Mouse (Mus musculus): ENCODE results near the gene Nwd2. TPM values are rescaled to one million over a fixed set of nuclear protein-coding genes. Genes with fewer than 3 reads are reported as not detected.

Nwd2 gene
- 15.6 and 16.6 TPM in 2 replicates for polyA plus RNA-seq (2015; fragmentation: Nextera tagmentation; extraction: Ambion mirVana)

DNA sequence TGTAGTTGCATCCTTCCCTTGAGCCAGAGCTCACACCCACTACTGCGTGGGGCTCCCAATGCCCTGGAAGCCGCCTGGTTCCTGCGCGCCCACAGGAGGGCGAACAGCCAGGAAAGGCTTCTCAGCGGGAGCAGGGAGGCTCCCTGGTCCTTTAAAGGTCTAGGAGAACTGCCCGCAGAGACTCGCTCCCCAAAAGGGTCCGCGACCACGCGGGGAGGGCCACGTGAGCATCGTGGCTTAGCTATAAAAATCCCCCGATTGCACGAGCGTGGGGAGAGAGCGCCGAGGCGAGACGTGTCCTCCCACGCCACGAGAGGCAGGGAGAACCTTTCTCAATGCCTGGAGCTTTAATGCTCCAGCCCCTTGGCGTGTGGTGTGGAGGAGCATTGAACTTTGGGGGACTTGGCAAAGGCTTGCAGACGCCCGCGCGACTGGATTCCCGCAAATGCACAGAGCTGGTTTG lies at the start of gene Nwd2:
Gene Nwd2, plus strand, starts transcription at position 33 of the 463 bp plus-strand sequence.
- peaks cover 45% of the 10 kb centered on the region for H3K27me3 ChIP-seq
- no peaks in the 10 kb centered on the region for H3K36me3 ChIP-seq
- H3K4me3 ChIP-seq: peak within 1 kb of the TSS; percentile 69
- peak; percentile 55 for ATAC-seq (ENCODE audit: low read depth)
- H3K4me2 ChIP-seq: peak within 1 kb of the TSS; percentile 99
- peaks cover 12% of the 10 kb centered on the region for H3K4me1 ChIP-seq (replicated peaks)
- peak within 1 kb of the TSS; percentile 82 for H3K9ac ChIP-seq
- H3K27ac ChIP-seq (replicated peaks): peak within 1 kb of the TSS; percentile 70
- WGBS: under 1% methylated on average over 29 of the region's 29 CpGs
- no peaks in the 10 kb centered on the region for H3K9me3 ChIP-seq

DNA sequence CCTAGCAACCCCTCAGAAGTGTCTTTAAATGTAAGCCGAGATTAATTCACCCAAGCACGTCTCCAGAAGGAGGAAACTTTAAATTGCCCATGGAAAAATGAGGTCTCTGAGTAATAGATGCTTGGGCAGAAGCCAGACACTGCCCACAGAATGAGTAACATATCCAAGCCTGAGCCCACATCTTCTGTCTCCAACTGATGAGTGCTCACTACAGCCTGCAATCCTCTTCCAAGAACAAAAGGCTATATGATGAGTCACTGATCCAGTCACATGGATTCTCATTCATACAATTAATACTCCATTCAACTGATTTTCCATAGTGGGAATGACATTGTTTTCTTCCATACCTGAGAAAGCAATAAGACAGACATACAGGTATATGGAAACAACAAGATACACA lies 41.5 kb upstream of the Nwd2 start:
- ATAC-seq (ENCODE audit: low read depth): no peak
- no peak overlapping the region for H3K27ac ChIP-seq (replicated peaks)
- H3K4me3 ChIP-seq: no peak overlapping the region
- no peak overlapping the region for H3K4me2 ChIP-seq
- 80% methylated on average over 2 of the region's 2 CpGs for WGBS
- no peaks in the 10 kb centered on the region for H3K36me3 ChIP-seq
- H3K9ac ChIP-seq: no peak overlapping the region
- no peaks in the 10 kb centered on the region for H3K4me1 ChIP-seq (replicated peaks)
- H3K9me3 ChIP-seq: no peaks in the 10 kb centered on the region
- no peaks in the 10 kb centered on the region for H3K27me3 ChIP-seq

DNA sequence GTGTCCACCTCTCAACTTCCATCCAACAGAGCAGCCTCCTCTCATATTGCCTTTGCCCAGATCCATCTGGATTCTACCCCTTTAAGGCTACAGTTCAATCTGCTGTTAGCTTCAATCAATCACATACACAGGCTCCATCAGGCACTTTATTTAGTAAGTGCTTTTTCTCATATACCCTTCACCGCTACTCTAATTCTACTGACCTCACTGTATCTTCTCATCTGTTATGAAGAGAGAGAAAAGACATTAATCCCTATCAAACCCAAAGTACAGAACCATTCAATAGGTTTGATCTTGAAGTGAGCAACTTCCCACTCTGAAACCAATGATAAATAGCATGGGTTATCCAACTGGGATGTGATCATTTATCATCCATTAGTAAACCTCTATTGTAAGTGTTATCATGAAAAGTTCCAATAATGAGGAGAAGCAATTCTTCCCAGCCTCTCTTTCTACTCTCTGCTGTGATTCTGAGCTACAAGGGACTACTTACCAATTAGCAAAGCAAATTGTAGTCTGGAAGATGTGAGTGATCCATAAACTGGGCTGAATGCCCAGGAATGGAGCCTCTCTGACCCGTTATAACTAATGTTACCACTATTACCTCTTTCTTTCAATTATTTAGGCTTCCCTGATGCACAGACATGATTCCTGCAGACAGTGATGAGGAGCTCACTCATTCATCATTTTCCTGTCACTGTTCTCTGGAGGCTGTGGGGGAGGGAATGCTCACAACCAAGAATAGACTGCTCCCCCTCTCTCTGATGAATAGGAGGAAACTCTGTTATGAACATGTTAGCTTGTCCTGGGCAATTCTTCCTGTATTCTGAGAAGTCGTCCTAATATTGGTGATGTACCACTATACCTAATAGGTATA lies 31.9 kb upstream of the Nwd2 start:
- Histone ChIP-seq H3K27me3 (no peaks in the 10 kb centered on the region), H3K9me3 (no peaks in the 10 kb centered on the region), H3K36me3 (no peaks in the 10 kb centered on the region), H3K4me3 (no peak overlapping the region), H3K4me1 (replicated peaks) (0 out of 2 replicates have a peak, but pooled peaks cover 3% of the 10 kb centered on the region), H3K27ac (replicated peaks) (peak overlapping the region; percentile 42; the same call in 1 of the 2 replicates), H3K9ac (no peak overlapping the region), H3K4me2 (no peak overlapping the region)
- WGBS: 72% methylated on average over 3 of the region's 3 CpGs
- peak; percentile 67 for ATAC-seq (ENCODE audit: low read depth)

DNA sequence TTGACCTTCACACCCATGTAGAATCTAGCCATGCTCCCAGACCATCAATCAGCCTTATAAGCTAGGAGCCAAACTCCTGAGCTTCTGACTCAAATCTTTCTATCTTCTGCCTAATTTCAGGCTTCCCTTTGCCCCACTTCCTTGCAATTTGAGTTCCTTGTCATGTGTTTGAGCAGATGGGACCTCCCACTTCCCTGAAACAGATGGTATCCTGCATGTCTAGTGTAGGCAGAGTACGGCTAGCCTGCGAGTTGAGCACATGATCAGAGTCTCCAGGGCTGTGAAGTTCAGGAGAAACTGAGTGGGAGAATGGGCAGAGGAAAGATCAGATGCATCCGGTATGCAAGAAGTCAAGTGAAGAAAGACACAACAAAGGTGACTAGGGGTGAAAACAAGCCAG lies 24.8 kb upstream of the Nwd2 start:
- 73% methylated on average over 3 of the region's 3 CpGs for WGBS
- no peaks in the 10 kb centered on the region for H3K36me3 ChIP-seq
- H3K4me3 ChIP-seq: no peak overlapping the region
- no peak overlapping the region for H3K9ac ChIP-seq
- H3K4me2 ChIP-seq: no peak overlapping the region
- ATAC-seq (ENCODE audit: low read depth): no peak
- no peak overlapping the region for H3K27ac ChIP-seq (replicated peaks)
- H3K9me3 ChIP-seq: no peaks in the 10 kb centered on the region
- no peaks in the 10 kb centered on the region for H3K4me1 ChIP-seq (replicated peaks)
- no peaks in the 10 kb centered on the region for H3K27me3 ChIP-seq

DNA sequence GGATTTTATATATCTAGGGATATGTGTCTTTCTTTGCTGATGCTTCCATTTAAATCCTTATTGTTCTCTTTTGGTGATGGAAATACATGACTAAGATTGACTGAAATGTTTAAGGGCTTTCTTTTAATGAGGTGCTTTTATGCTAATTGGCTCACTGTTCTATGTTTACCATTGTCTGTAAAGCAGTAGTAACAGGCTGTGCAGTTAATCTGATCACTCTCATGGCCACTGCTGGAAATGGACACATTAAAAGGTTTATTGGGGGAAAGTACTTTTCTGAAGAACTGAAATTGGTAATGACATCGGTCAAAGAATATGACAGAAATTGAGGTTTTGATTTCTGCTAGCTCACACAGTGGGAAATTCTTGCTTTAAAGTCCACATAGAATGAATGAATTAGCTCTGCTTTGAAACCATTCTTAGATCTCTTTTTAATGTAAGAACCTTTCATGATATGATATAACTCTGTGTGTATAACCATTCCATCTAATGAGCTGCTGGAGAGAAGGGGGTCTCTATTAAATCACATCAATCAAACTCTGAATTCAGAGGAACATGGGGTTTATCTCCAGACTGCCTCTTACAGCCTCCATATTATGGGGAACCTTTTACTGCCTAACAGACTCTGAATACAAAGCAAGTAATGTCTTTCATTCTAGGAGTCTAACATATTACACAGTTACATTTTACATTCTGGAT lies 20.9 kb upstream of the Nwd2 start:
- H3K4me2 ChIP-seq: no peak overlapping the region
- no peak for ATAC-seq (ENCODE audit: low read depth)
- H3K27me3 ChIP-seq: no peaks in the 10 kb centered on the region
- H3K36me3 ChIP-seq: no peaks in the 10 kb centered on the region
- H3K4me1 ChIP-seq (replicated peaks): no peaks in the 10 kb centered on the region
- H3K9me3 ChIP-seq: no peaks in the 10 kb centered on the region
- H3K27ac ChIP-seq (replicated peaks): no peak overlapping the region
- no peak overlapping the region for H3K9ac ChIP-seq
- no peak overlapping the region for H3K4me3 ChIP-seq
- 80% methylated on average over 1 of the region's 1 CpGs for WGBS

DNA sequence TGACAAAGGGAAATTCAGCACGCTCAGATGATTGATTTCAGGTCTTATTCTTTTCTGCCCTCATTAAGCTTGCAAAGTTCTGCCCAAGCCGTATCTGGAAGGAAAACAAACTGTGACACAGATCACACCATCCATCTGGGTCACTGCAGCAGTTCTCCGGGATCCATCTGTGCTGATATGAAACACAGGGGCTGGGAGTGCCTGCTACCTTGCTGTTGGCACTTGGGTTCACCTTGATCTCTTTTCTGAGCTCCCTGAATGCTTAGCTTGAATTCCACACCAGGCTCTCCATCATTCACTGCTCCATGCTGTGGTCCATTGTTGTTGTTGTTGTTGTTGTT lies 20.4 kb upstream of the Nwd2 start:
- ATAC-seq (ENCODE audit: low read depth): no peak
- WGBS: 52% methylated on average over 3 of the region's 3 CpGs
- no peaks in the 10 kb centered on the region for H3K27me3 ChIP-seq
- H3K27ac ChIP-seq (replicated peaks): no peak overlapping the region
- H3K9me3 ChIP-seq: no peaks in the 10 kb centered on the region
- no peak overlapping the region for H3K4me2 ChIP-seq
- H3K4me3 ChIP-seq: no peak overlapping the region
- H3K9ac ChIP-seq: no peak overlapping the region
- no peaks in the 10 kb centered on the region for H3K4me1 ChIP-seq (replicated peaks)
- no peaks in the 10 kb centered on the region for H3K36me3 ChIP-seq

DNA sequence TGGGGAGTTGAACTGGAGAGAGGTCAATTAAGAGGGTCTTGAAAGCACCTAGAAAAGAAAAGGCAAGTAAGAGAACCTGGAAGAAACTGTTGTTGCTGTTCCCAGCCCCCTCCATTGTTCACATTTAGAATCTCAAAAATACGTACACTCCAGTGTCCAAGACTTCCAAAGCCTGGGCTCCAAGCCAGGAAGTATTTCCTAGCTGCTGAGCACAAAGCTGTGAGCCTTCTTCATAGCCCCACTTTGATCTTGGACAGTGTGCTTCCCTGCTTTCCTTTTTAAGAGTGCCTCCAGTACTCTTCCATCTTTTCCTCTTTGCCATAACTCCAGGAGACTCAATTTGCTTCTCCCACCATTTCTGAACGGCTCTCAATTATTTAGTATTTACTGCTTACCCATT lies 14.3 kb upstream of the Nwd2 start:
- Histone ChIP-seq H3K4me2 (no peak overlapping the region), H3K36me3 (no peaks in the 10 kb centered on the region), H3K27ac (replicated peaks) (no peak overlapping the region), H3K27me3 (no peaks in the 10 kb centered on the region), H3K9me3 (no peaks in the 10 kb centered on the region), H3K4me1 (replicated peaks) (no peaks in the 10 kb centered on the region), H3K4me3 (no peak overlapping the region), H3K9ac (no peak overlapping the region)
- ATAC-seq (ENCODE audit: low read depth): no peak
- WGBS: 58% methylated on average over 2 of the region's 2 CpGs

DNA sequence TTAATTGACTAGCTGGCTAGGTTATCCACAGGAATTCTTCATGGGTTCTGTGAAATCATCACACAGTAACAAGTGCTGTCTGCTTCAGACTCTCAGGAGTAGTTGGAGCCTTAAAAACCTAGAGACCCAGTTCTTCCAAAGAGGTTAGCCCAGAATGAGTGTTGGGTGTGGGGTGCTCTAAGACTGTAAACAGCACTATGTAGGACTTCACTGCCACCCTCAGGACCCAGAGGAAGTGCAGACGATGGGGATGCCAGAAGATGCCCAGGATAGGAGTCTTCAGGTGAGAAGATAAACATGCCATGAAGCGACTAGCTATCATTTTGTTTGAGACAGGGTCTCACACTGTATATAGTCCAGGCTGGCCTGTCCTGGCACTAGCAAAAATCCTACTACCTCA lies 715 bp upstream of the Nwd2 start:
- peak; percentile 57; the same call in 1 of the 2 replicates for ATAC-seq (ENCODE audit: low read depth)
- Histone ChIP-seq H3K4me1 (replicated peaks) (peaks cover 12% of the 10 kb centered on the region), H3K4me2 (peak overlapping the region; percentile 99), H3K36me3 (no peaks in the 10 kb centered on the region), H3K9ac (no peak overlapping the region), H3K4me3 (no peak overlapping the region), H3K9me3 (no peaks in the 10 kb centered on the region), H3K27ac (replicated peaks) (no peak overlapping the region), H3K27me3 (peaks cover 45% of the 10 kb centered on the region)
- 43% methylated on average over 2 of the region's 2 CpGs for whole genome bisulfite sequencing

DNA sequence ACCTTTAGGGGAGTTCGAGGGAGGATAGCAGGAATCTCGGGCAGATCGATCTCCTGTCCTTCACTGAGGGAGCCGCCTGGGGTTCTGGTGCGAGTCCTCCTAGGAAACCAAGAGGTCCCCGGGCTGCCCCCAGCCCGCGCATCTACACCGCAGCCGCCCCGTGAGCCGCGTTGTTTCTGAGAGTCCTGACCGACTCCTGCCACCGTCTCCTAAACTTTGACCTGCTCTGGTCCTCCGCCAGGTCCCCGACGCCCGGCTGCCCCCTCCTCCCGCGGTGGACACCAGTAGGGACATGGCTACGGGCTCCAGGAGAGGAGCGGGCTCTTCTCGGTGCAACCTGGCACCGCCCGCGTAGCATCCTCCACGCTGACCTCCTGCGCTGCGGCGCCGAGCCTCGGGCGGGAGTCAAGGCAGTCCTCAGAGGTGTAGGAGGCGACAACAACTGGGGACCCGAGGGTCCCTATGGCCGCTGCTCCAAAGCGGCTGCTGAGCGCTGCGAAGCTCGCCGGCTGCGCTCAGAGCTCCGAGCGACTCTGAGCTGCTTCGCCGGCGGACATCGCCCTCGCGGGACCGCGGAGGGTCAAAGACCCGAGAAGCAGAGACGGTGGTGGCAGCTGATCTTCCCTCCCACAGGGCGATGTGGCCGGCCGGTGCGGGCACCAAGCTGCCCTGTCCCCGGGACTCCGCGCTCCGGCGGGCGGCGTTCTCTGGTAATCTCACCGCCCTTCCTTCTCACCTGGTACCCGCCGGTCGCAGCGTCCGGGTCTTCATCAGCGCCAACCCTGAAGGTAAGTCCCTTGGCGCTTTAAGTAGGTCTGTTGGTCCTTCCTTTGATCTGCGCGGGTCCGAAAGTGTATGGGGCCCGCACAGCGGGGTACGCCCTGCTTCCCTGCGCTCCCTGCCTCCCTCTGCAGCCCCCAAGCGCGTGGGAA lies 897 bp downstream of the Nwd2 start:
- Histone ChIP-seq H3K9ac (peak overlapping the region; percentile 82), H3K9me3 (no peaks in the 10 kb centered on the region), H3K27ac (replicated peaks) (peak overlapping the region; percentile 70), H3K4me3 (peak overlapping the region; percentile 69), H3K4me2 (peak overlapping the region; percentile 99), H3K27me3 (peaks cover 45% of the 10 kb centered on the region), H3K4me1 (replicated peaks) (peaks cover 12% of the 10 kb centered on the region), H3K36me3 (no peaks in the 10 kb centered on the region)
- under 1% methylated on average over 83 of the region's 83 CpGs for WGBS
- ATAC-seq (ENCODE audit: low read depth): peak; percentile 62

DNA sequence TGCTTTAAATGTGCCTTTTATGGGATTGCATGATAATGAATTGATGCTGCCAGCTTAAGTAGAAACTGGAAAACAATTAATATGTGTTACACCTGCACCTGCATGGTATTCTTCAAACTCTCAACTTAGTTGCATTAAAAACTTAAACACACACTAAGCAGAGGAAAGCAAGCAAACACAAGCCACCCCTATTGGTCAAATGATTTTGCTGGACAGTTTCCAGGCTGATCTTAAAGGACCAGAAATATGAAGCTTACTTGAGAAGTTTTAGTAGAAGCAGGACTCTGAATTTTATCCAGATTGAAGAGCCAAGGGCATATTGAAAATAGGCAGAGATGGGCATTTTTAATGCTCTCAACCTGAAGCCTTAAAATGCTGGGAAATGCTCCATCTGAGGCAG lies 2.9 kb downstream of the Nwd2 start:
- peaks cover 45% of the 10 kb centered on the region for H3K27me3 ChIP-seq
- H3K9me3 ChIP-seq: no peaks in the 10 kb centered on the region
- peak overlapping the region; percentile 99 for H3K4me2 ChIP-seq
- H3K36me3 ChIP-seq: no peaks in the 10 kb centered on the region
- H3K4me3 ChIP-seq: peak overlapping the region; percentile 69
- no peak overlapping the region for H3K27ac ChIP-seq (replicated peaks)
- ATAC-seq (ENCODE audit: low read depth): no peak
- peaks cover 12% of the 10 kb centered on the region for H3K4me1 ChIP-seq (replicated peaks)
- no peak overlapping the region for H3K9ac ChIP-seq

DNA sequence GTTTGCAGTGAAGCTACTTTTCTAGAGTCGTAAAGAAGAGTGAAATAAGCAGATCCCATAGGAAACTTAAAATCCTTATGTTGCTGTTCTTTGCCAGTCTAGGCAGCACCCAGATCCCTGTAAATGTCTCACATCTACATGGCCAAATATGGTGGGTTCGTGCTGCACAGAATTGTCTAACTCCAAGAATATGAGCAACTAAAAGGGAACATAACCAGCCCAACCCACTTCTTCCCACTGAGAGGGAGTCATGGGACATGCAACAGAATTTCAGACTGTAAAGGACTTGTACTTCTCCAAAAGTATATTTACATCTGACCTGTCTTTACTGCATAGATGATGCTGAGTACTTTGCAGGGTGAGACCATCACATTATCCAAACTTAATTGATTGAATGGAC lies 3.8 kb downstream of the Nwd2 start:
- no peak for ATAC-seq (ENCODE audit: low read depth)
- H3K9me3 ChIP-seq: no peaks in the 10 kb centered on the region
- H3K27ac ChIP-seq (replicated peaks): no peak overlapping the region
- peak overlapping the region; percentile 69; the same call in 1 of the 2 replicates for H3K4me3 ChIP-seq
- H3K9ac ChIP-seq: no peak overlapping the region
- H3K36me3 ChIP-seq: no peaks in the 10 kb centered on the region
- peak overlapping the region; percentile 99 for H3K4me2 ChIP-seq
- peaks cover 12% of the 10 kb centered on the region for H3K4me1 ChIP-seq (replicated peaks)
- WGBS: 88% methylated on average over 2 of the region's 2 CpGs
- H3K27me3 ChIP-seq: peaks cover 40% of the 10 kb centered on the region

All from neural tube, embryonic 13.5 days (tissue).